Mouse (Mus musculus): ENCODE measurements at regions not wholly inside any gene's neighbourhood (a gene's known extent, or its start where the extent isn't known, plus 50 kb on each side); places are given as distances from the start of the nearest gene placed in this dataset.

- TF ChIP-seq CTCF (IDR thresholded peaks at IDR 0.05; ENCODE audit: extremely low read depth, insufficient read depth, low read length) (no peak), POLR2A (IDR thresholded peaks at IDR 0.05; ENCODE audit: extremely low read depth, insufficient read depth, low read length) (no peak)
Observed at GRCm38 (mm10) chr2:117951337-117951718, 160.3 kb upstream of the Thbs1 start.
